Mouse (Mus musculus) T-cell, adult 2 months (primary cell): ENCODE measurements at regions not wholly inside any gene's neighbourhood (a gene's known extent, or its start where the extent isn't known, plus 50 kb on each side); places are given as distances from the start of the nearest gene placed in this dataset.
"Not testable (repeated sequence)": the region's sequence is repeated elsewhere in the genome, so short reads cannot be mapped to it uniquely, and the experiment has no call there.

Source experiments
- DNase-seq: peaks from one replicate; pipeline ENCODE4 v3.0.0; 2022; ENCODE audit warnings: low spot score

DNA sequence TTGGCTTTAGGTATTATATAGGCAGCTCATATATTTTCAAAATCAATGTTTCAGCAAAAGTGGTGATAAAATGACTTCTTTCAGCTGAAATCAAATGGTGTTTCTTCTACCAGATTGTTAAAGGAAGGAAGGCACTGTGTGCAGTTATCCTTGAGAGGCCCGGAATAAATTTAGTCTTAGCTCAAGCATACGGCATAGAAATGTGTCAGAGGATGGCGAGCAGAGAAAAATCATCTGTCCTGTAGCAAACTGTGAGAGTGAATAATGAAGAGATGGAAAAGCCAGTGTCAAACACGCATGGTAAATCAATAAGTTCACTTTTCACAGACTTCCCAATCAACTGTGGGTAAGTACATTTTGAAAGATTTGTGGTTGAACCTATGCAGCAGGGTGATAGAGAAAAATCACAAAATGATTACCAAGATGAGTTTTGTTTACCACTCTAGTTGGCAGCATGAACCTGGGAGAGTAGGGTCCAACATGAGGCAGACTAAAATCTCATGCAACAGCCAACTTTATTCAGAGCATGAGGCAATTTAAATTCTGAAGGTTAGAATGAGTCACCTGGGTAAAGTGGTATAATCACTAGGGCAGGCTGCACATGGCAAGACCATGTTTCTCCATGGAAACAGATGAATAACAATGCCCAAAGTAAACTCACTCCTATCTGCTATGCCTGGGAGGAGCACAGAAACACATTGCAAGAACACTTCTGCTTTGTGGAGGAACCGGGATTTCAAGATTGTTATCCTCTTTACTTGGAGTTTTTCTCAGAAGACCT is 55.7 kb downstream of the AI429214 start:
- no peak for DNase-seq

DNA sequence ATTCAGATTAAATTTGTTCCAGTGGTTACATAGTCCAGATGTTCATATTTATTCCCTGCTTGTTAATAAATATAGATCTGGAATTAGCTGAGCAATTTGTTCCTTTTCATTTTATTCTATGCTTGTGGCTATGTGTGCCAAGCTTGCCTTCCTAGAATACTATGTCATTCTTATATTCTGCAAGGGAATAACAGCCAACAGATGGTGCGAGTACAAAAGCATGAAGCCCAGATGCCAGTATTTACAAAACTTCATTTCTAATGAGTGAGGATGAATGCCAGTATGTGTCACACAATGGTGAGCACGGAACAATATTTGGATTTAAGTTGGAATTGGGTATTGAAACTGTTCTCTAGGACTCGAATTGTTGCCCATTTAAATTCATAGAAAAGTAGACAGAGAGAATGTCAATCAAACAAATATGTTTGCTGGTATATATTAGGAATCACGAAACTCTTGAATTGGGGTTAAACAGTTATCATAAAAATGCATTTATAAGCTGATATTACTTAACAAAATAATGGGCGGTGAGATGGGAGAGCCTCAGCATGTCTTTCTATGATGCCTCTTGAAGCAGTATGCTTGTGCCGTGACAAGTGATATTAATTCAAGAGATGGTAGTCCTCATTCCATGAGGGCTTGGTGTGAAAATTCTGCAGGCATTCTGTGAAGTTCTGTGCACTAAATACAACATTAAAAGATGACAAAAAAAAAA is 56.7 kb downstream of the AI429214 start:
- no peak for DNase-seq

DNA sequence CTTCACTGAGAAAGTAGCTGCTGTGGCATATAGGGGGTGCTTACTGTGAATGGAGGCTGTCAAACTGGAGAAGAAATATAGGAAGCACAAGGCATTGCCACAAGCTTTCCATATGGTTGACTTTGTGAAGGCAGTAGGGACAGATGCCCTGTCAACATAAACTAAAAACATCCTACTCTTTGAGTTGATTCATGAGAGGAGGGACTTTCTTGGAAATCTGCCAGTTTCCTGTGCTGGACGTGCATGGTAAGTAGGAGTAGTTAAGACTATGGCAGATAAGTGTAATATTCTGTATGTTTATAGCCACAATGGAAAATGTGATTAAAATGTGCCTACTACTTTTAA is 57.3 kb downstream of the AI429214 start:
- DNase-seq: no peak

DNA sequence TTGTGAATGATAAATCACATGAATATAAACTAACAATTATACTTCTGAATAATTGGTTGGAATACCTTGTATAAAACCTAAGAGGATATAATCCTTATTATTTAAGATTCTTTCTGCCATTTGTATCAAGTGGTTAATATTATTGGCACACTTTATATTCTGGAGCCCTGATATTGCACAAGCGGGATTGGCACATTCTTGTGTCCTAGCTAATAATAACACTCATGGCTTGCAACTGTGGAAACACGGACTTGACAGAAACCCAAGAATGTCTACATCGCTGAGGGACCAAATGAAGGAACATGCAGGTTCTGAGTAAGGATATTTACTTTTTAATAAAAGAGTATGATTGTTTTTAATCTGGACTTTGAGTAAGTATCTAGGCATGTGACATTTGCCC is 63.0 kb downstream of the AI429214 start:
- DNase-seq: no peak

DNA sequence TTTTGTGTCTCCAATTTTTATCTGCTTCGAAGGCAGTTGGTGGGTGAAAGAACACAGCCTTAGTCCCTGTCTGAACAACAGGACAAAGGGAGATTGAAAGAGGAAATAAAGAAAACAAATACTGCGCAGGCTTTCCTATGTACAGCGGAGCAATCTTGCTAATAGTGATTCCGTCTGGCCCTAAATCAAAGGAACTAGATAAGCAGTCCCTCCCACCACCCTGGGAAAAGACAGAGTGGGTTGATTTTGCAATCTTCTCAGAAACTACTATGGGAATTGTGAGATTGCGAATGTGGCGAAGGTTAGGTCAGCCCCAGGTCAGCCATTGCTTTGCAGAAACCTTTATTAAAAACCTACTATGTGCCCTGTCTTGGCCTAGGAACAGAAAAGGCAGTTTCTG is 65.0 kb downstream of the AI429214 start:
- DNase-seq: no peak

DNA sequence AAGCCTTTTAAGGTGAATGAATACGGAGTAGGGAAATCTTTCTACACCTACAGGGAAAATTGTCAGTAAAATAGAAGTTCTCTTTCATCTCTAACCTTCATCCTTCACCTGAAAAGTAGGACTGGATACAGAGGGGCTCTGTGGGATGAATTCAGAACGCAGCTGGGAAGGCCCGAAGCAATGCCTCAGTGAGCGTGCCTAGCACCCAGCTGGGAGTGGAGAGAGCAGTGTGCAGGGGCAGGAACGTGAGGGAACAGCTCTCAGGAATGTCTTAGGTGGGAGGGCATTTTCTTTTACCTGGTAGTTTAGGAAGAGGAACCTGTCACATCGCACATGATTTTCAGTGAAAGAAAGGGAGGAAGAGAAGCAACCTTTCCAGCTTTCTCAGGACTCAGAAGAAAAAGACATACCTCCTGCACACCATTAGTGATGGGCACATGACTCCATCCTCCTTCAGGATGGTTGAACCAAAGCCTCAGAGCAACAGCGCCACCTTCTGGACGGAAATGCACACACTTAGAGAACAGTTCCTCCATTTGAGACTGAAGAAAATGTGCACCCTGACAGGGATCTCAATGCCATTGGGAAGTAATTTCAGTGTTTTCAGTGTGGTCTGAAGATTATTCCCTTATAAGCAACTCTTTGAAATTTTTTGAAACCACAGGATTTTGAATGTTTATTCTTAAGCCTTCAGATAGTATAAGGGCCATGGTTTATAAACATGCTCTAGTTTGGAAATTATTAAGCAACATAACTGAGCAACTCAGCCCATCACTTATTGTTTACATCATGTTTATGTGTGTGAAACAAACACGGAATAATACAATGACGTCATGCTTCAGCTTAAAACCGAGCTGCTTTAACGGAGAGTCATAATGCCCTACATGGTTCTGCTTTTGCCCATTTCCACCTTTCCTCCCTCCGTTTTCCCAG is 68.9 kb downstream of the AI429214 start:
- DNase-seq: no peak

DNA sequence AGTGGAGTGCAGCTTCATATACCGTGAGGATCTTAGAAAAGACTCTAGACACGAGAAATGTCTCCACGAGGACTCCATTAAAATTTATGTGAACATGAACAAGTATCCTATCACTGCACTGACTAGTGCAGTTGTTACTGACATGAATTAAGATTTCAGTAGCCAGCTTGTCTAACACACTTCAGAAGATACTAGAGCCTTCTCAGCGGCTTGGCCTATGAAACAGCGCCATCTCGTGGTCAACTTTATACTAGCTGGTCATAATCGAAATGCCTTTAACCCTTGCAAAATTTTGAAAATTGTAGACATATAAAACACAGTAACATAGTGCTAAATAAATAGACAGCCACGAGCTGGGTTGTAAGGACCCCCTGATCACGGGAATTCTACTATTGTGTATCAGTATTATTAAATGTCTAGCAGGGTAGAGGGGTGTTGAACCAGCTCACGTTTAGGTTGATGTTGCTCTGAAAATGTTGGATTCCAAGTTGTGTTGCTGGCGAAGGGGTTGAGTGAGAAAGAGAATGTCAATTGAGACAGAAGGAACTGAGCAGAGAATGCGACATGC is 70.4 kb downstream of the AI429214 start:
- DNase-seq: peak; percentile 2

DNA sequence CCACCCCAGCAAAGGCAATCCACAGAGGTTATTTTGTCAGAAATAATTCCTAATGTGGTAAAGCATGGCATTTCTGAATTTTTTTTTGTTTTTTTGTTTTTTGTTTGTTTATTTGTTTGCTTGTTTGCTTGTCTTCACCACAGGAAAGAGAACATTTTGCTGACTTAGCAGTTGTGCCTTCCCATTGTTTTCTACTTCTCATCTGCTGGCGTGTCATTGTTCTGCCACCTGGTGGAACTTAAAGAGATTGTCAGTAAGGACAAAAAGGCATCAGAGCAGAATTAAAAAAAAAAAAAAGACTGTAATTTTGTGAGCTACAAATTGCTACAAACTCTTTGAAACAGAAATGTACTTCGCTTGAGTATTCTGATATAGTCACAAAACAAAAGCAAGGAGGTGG is 79.5 kb downstream of the AI429214 start:
- DNase-seq: no peak

DNA sequence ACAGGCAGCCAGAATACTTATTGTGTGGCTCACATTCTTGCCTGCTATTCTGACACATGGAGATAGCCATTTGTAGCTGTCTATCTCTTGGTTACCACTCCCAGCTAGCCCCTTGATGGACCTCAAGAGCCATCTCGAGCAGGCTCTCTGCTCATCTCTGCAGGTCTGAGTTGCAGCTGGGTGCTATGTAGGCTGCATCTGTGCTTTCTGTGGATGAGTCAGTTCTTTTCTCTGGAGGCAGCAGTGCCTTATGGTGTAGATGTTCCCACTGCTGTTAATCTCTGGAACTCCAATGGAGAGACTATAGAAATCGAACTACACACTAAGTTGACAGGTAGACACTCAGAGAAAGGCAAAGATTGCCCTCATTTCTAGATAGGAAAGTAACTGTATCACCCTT is 106.3 kb downstream of the AI429214 start:
- DNase-seq: no peak

DNA sequence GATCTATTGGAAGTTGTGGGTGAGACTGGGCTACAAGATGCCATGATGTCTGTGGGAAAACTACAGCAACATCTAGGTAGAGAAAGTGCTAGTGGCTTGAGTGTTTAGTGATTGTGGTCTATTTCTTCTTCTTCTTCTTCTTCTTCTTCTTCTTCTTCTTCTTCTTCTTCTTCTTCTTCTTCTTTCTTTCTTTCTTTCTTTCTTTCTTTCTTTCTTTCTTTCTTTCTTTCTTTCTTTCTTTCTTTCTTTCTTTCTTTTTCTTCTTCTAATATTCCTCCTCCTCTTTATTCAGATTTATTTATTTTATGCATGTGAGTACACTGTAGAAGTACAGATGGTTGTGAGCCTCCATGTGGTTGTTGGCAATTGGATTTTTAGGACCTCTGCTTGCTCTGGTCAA is 119.0 kb downstream of the AI429214 start:
- DNase-seq: not testable (repeated sequence)

DNA sequence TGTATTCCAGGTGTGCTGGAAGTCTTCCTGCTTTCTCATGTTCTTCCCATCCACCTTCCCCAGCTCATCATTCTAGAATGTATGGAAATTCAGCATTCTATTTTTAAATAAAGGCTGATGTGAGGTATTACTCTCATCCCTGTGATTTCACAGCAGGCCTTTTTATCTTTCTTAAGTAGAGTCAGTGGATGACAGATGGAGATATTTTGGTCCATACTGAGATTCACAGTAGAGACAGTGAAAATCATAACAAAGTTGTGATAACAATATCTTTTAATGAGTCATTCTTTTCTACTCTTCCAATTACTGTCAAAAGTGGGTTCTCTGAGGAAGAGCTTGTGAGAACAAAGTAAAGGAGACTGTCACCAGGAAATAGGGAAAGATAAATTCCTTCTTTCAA is 132.4 kb downstream of the AI429214 start:
- no peak for DNase-seq

DNA sequence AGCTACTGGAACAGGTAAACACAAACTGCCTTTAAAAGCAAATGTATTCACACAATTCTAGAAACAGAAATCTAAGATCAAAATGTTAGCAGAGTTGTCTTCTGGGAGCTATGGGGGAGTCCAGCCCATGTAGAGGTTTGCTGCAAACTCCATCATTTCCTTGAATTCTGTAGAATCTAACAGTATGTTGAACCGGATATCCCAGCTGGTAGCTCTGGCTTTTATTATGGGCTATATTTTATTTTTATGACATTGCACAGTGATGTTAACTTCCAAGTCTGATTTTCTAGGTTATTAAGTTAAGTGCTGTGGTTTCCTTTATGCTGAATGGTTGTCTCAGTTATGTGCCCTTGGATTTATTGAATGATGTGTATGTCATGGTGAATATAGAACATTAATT is 136.3 kb downstream of the AI429214 start:
- DNase-seq: no peak

DNA sequence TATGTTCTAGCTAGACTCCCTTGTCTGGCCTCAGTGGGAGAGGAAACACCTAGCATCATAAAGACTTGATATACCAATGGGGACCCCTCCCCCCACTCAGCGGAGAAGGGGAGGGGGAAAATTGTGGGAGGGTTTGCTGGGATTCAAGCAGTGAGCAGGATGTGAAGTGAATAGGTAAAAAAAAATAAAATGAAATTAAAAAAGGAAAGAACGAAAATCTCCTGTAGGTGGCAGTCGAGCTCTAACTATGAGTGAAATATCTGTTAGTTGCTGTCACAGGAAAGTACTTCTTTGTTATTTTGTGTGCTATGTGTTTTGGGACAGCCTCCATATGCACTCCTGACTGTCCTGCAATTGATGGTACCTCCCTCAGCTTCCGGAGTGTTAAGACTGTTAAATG is 138.6 kb downstream of the AI429214 start:
- DNase-seq: no peak

DNA sequence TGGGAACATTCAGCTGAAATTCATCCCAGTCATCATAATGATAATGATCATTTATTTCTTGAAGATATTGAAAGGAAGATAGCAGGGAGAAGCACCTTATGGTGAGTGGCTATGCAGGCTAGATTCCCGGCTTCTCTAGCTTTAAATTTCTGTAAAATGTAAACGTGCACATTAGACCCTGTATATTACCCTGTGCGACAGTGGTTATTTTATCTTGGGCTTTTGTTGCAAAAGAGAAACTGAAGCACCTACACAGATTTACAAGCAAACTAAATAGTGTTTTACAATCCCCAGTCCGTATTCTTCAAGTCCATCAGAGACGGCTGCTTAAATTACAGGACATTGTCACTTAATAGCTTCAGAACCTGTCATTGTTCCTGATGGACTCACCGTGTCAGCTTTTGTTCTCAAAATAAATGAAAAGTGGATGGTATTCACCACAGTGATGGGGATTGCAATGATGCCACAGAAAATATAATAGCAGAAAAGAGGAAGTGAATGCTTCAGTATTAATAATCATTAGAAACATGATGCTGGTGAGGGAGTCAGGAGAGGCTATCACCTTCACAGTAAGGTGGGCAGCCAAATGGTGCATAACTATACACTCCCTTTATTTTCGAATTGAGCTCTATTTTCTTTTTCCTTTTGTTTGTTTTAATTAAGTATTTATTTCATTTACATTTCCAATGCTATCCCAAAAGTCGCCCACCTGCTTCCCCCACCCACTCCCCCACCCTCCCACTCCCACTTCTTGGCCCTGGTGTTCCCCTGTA is 141.0 kb downstream of the AI429214 start:
- no peak for DNase-seq

DNA sequence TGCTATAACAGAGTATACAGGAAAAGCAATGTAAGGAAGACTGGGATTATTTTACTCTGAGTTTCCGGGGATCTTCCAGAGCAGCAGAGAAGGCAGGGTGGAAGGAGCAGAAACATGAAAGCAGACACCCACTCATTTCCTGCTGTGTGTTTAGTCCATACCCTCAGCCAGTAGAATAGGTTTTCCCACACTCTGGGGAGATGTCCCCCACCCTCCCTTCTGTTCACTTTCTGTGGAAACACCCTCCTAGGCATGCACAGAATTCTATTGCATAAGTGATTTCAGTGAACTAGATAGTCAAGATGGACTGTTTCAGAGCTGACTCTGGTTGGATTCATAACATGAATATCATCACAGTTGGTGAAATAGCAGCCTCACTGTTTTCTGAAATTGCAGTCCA is 156.9 kb downstream of the AI429214 start:
- DNase-seq: no peak

DNA sequence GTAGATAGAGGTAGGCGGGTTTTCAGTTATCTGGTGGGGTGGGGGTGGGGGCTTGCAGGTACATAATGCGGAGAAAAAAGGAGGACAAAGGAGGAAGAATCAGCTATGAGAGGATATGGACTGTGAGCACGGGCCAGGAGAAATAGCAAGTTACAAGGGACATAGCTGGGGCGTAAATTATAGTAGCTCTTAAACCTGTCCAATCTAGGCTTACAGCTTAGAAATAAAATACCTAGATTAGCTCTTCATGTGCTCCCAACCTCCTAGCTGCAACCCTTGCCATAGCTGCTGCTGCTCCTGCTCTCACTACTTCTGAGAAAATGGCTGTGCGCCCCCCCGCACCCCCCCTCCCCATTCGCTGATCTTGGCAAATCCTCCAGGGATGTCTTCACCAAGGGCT is 161.0 kb downstream of the AI429214 start:
- DNase-seq: no peak

DNA sequence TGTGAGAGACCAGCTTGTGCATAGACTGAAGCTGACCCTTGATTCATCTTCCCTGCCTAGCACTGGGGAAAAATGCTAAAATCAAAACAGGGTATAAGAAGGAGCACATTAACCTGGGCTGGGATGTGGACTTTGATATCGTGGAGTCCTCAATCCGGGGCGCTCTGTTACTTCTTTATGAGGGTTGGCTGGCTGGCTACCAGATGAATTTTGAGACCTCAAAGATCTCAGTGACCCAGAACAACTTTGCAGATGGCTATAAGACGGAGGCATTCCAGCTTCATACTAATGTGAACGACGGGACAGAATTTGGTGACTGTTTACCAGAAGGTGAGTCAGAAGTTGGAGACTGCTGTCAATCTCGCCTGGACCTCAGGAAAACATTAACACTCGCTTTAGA is 161.5 kb downstream of the AI429214 start:
- no peak for DNase-seq

DNA sequence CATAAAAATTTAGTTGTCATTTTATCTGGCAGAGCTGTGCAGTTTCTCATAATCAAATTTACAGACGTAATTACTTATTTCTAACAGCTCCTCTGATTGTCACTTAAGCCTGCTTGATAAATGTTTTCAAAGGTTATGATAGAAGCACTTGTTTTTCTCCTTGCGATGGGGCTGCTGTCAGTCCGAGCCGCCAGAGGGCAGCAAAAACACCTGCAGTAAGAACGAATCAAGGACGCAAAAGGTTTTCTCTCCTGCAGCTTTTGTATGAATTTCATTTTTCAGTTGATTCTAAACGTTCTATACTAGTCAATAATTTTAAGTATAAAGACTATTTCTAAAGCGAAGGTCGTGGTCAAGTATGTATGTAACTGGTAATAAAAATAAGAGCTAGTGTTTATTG is 166.1 kb downstream of the AI429214 start:
- no peak for DNase-seq

DNA sequence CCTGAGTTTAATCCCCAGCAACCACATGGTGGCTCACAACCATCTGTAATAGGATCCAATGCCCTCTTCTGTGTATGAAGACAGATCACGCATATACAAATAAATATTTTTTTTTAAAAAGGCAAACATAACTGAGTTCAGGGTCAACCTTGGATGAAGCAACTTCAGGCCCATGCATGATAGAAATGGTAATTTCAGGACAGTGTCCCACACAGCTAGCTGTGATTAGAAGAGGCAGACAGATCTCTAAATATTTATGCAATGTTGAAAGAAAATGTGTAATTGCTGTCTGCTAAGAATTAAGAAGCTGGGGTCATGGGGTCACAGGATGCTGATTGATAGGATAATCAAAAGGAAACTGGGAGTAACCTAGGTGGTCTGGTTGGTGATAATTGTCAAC is 203.5 kb downstream of the AI429214 start:
- no peak for DNase-seq

DNA sequence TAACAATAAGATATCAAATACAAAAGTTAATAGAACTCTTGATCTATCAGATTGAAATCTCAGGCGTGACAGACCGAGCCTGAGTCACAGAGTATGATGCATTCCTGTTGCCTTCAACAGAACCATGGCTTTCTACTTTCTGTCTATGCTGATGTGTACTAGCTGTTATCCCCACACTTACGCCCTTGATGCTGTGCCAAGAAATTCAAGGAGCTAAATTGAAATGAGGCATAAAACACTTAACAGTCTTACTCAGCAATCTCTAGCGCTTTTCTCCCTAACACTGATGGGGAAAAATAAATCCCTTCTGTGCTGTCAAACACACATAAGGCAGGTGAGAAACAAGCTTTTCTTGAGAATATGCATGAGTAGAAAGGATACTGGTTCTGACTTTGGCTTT is 222.5 kb downstream of the AI429214 start:
- no peak for DNase-seq

DNA sequence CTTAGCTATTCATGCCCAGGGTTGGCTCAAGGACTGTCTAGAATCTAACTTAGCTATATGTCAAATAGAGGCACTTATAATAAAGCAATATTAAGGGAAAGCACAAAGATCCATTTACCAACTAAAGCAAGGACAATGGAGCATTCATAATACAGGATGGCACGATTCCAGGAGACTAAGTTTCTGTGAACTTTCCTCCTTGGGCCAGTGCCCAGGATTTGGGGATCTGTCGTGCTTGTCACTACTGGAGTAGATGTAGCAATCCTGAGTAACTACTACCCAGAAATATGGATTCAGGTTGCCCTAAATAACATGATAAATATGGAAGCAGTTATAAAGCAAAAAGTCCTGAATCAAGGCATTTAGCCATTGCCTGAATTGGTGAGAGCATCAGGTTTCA is 233.7 kb downstream of the AI429214 start:
- no peak for DNase-seq

DNA sequence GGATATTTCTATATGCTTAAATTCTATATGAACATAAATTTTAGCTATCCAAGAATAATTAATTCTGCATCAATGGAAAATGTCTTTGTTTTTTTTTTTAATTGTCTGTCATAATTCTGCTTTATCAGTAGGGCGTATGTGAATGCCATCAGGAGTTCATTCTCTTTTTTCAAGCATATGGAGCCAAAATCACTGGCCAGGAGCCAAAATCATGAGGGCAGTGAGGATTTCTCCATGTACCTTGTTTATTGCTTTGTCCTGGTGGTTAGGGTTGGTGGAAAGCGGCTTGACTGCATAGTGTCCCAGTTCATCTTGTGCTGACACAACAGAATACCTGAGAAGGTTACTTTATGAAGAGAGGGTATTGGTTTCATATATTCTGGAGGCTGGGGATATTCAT is 243.9 kb downstream of the AI429214 start:
- DNase-seq: no peak
